Mouse (Mus musculus): ENCODE results near the gene Prkaa1. TPM values are rescaled to one million over a fixed set of nuclear protein-coding genes. Genes with fewer than 3 reads are reported as not detected.
"Not testable (repeated sequence)": the region's sequence is repeated elsewhere in the genome, so short reads cannot be mapped to it uniquely, and the experiment has no call there.

Prkaa1 gene
- polyA plus RNA-seq, 1 experiment from 2014 or later: 14.6 TPM

- H3K9ac ChIP-seq (replicated peaks): no peak overlapping the region
- 58% methylated on average over 4 of the region's 4 CpGs for WGBS
- no peaks in the 10 kb centered on the region for H3K9me3 ChIP-seq
- peaks cover 16% of the 10 kb centered on the region for H3K4me1 ChIP-seq
- peaks cover 23% of the 10 kb centered on the region for H3K36me3 ChIP-seq
- H3K27me3 ChIP-seq: no peaks in the 10 kb centered on the region
- no peak overlapping the region for H3K4me2 ChIP-seq (replicated peaks)
- ATAC-seq (ENCODE audit: low FRiP score, low read depth): no peak
- no peak overlapping the region for H3K27ac ChIP-seq (replicated peaks)
- no peak overlapping the region for H3K4me3 ChIP-seq
These were observed 43.5 kb downstream of the Prkaa1 start for GRCm38 (mm10) chr15:5187116-5187515.

DNA sequence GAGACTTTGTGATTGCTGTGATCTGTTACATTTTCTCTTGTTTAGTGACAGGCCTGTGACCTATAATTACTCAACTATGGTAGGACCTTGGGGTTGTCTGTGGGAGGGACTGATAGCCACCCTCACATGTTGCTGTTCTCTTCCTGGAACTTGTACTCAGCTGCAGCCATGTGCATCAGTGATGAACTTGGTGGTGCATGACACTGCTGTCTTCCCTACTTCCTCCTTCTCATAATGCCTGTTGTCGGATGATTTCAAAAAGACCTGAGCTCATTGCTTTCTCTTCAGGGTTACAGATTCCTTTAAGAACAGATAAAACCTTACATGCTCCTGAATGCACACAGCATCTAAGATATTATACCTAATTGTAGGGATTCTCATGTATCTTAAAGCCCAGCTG, 44.4 kb downstream of the Prkaa1 start:
- Histone ChIP-seq H3K27me3 (no peaks in the 10 kb centered on the region), H3K4me3 (no peak overlapping the region), H3K27ac (replicated peaks) (no peak overlapping the region), H3K4me2 (replicated peaks) (no peak overlapping the region), H3K9me3 (no peaks in the 10 kb centered on the region), H3K9ac (replicated peaks) (no peak overlapping the region), H3K4me1 (peaks cover 16% of the 10 kb centered on the region), H3K36me3 (peaks cover 23% of the 10 kb centered on the region)
- ATAC-seq (ENCODE audit: low FRiP score, low read depth): no peak
- WGBS: 93% methylated on average over 1 of the region's 1 CpGs

GRCm38 (mm10) chr15:5189504-5190093, 45.9 kb downstream of the Prkaa1 start:
- no peak for ATAC-seq (ENCODE audit: low FRiP score, low read depth)
- WGBS: 81% methylated on average over 10 of the region's 10 CpGs
- H3K27ac ChIP-seq (replicated peaks): no peak overlapping the region
- no peaks in the 10 kb centered on the region for H3K27me3 ChIP-seq
- H3K9ac ChIP-seq (replicated peaks): no peak overlapping the region
- H3K4me2 ChIP-seq (replicated peaks): no peak overlapping the region
- no peak overlapping the region for H3K4me3 ChIP-seq
- peaks cover 26% of the 10 kb centered on the region for H3K36me3 ChIP-seq
- no peaks in the 10 kb centered on the region for H3K9me3 ChIP-seq
- peaks cover 11% of the 10 kb centered on the region for H3K4me1 ChIP-seq

GRCm38 (mm10) chr15:5193833-5194232, 50.2 kb downstream of the Prkaa1 start:
- Histone ChIP-seq H3K36me3 (peaks cover 27% of the 10 kb centered on the region), H3K9ac (replicated peaks) (no peak overlapping the region), H3K4me2 (replicated peaks) (no peak overlapping the region), H3K4me3 (no peak overlapping the region), H3K4me1 (no peaks in the 10 kb centered on the region), H3K9me3 (no peaks in the 10 kb centered on the region), H3K27ac (replicated peaks) (no peak overlapping the region), H3K27me3 (no peaks in the 10 kb centered on the region)
- 89% methylated on average over 3 of the region's 3 CpGs for WGBS
- no peak for ATAC-seq (ENCODE audit: low FRiP score, low read depth)

GRCm38 (mm10) chr15:5194446-5194845, 50.8 kb downstream of the Prkaa1 start:
- Histone ChIP-seq H3K27me3 (no peaks in the 10 kb centered on the region), H3K27ac (replicated peaks) (no peak overlapping the region), H3K36me3 (peaks cover 27% of the 10 kb centered on the region), H3K4me1 (no peaks in the 10 kb centered on the region), H3K9me3 (no peaks in the 10 kb centered on the region), H3K4me2 (replicated peaks) (no peak overlapping the region), H3K9ac (replicated peaks) (no peak overlapping the region), H3K4me3 (no peak overlapping the region)
- ATAC-seq (ENCODE audit: low FRiP score, low read depth): no peak
- 98% methylated on average over 6 of the region's 6 CpGs for WGBS

- WGBS: 93% methylated on average over 9 of the region's 9 CpGs
- Histone ChIP-seq H3K4me2 (replicated peaks) (no peak overlapping the region), H3K4me1 (no peaks in the 10 kb centered on the region), H3K27ac (replicated peaks) (no peak overlapping the region), H3K4me3 (no peak overlapping the region), H3K36me3 (peaks cover 27% of the 10 kb centered on the region), H3K27me3 (no peaks in the 10 kb centered on the region), H3K9me3 (no peaks in the 10 kb centered on the region), H3K9ac (replicated peaks) (no peak overlapping the region)
- no peak for ATAC-seq (ENCODE audit: low FRiP score, low read depth)
These were observed 51.3 kb downstream of the Prkaa1 start for GRCm38 (mm10) chr15:5194931-5195330.

DNA sequence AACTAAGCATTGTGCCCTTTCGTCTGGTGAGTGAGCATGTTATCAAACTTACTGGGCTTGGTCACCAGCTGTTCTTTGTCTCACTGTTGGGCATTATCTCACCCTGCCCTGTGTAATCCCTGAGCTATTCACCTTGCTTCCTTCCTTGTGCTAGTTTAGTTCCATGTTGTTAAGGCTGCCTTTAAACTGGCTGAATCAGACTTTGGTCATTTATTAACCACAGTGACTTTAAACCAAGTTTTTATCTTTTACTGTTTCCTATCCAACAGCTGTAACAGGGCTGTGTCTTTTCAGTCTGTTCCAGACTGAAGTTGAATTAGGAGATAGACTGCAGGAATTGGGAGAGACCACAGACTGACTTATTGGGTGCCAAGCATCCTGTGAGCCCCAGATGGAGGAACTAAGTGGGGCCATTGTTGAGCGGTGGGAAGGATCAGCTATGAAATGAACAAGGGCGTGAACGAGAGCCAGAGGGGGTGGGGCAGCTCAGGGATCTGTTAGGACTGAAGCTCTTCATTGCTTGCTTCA, 52.4 kb downstream of the Prkaa1 start:
- Histone ChIP-seq H3K4me3 (no peak overlapping the region), H3K9ac (replicated peaks) (no peak overlapping the region), H3K27ac (replicated peaks) (no peak overlapping the region), H3K4me2 (replicated peaks) (no peak overlapping the region), H3K27me3 (no peaks in the 10 kb centered on the region), H3K9me3 (no peaks in the 10 kb centered on the region), H3K36me3 (peaks cover 20% of the 10 kb centered on the region), H3K4me1 (no peaks in the 10 kb centered on the region)
- no peak for ATAC-seq (ENCODE audit: low FRiP score, low read depth)
- WGBS: 79% methylated on average over 4 of the region's 4 CpGs

DNA sequence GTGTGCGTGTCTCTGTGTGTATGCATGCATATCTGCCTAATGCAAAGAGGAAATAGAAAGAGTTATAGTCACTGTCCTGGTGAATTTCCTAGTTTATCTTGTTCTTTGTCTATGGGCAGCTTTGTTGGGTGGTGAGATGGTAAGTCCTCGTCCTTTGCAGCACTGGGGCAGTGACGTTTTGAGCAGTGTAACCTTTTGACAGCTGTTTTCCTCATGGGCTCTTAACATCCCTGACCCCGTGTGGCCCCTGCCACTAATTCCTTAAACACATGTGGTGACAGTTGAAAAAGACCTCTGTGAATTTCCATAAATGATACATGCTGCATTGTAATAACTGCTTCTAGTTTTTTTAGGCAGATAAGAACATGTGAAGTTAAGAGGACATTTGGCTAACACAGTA, 53.0 kb downstream of the Prkaa1 start:
- no peaks in the 10 kb centered on the region for H3K9me3 ChIP-seq
- no peak overlapping the region for H3K27ac ChIP-seq (replicated peaks)
- no peaks in the 10 kb centered on the region for H3K4me1 ChIP-seq
- 64% methylated on average over 4 of the region's 4 CpGs for WGBS
- no peak overlapping the region for H3K4me2 ChIP-seq (replicated peaks)
- no peak overlapping the region for H3K4me3 ChIP-seq
- H3K36me3 ChIP-seq: peaks cover 15% of the 10 kb centered on the region
- no peaks in the 10 kb centered on the region for H3K27me3 ChIP-seq
- no peak overlapping the region for H3K9ac ChIP-seq (replicated peaks)
- ATAC-seq (ENCODE audit: low FRiP score, low read depth): no peak

DNA sequence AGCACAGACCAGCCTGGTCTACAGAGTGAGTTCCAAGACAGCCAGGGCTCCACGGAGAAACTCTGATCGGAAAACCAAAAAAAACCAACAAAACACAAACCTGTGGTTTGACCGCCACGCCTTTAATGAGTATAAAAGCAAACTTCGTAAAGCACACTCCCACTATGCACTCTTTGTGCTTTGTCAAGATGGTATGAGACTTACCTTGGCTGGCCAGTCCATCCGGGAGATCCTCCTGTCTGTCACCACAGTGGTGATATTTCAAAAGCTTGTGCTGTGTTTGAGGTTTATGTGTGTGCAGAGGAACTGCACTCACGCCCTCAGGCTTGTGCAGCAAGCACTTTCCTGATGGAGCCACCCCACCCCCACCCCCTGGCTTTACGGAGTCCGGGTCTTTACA, 61.6 kb downstream of the Prkaa1 start:
- Histone ChIP-seq H3K9ac (replicated peaks) (no peak overlapping the region), H3K27me3 (no peaks in the 10 kb centered on the region), H3K27ac (replicated peaks) (no peak overlapping the region), H3K36me3 (peaks cover 1% of the 10 kb centered on the region; the same call in 1 of the 2 replicates), H3K4me3 (no peak overlapping the region), H3K4me1 (no peaks in the 10 kb centered on the region), H3K9me3 (no peaks in the 10 kb centered on the region), H3K4me2 (replicated peaks) (no peak overlapping the region)
- WGBS: 95% methylated on average over 9 of the region's 9 CpGs
- ATAC-seq (ENCODE audit: low FRiP score, low read depth): no peak

DNA sequence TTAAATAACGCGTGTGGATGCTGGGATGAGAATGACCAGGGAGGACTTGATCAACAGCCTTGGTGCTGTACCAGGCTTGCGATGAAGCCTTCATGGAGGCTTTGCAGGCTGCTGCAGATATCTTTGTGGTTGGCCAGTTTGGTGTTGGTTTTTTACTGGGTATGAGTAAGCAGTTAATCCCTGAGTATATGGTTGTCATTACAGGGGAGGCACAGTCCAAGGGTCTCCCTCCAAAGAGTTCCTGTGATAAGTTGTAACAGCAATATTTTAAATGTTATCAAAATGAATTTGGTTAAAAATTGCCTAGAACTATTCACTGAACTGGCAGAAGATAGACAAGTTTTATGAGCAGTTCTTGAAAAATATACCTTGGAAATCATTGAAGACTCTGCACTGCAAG, 65.5 kb downstream of the Prkaa1 start:
- Histone ChIP-seq H3K27ac (replicated peaks) (no peak overlapping the region), H3K4me2 (replicated peaks) (no peak overlapping the region), H3K27me3 (no peaks in the 10 kb centered on the region), H3K4me3 (no peak overlapping the region), H3K4me1 (no peaks in the 10 kb centered on the region), H3K9me3 (no peaks in the 10 kb centered on the region), H3K36me3 (peaks cover 8% of the 10 kb centered on the region; the same call in 1 of the 2 replicates), H3K9ac (replicated peaks) (no peak overlapping the region)
- ATAC-seq (ENCODE audit: low FRiP score, low read depth): no peak
- 99% methylated on average over 3 of the region's 3 CpGs for WGBS

DNA sequence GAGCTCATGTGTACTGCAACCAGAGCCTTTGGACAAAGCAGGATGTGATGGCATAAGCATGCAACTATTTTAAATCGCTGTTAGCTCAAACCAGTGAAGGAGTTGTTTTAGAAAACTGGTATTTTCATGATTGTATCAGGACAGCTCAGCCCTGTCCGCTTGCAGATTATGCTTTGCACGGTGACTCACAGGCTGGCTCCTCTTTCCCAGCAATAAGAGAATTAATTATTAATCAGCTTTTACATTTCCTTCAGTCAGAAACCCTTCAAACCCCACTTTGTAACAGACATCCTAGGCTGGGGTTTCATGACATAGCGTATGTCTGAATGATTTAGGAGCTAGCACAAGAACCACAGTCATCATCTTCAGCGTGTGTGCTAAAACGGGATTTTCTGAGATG, 76.8 kb downstream of the Prkaa1 start:
- Histone ChIP-seq H3K9me3 (no peaks in the 10 kb centered on the region), H3K4me1 (no peaks in the 10 kb centered on the region), H3K4me3 (no peak overlapping the region), H3K4me2 (replicated peaks) (no peak overlapping the region), H3K9ac (replicated peaks) (no peak overlapping the region), H3K36me3 (no peaks in the 10 kb centered on the region), H3K27ac (replicated peaks) (no peak overlapping the region), H3K27me3 (no peaks in the 10 kb centered on the region)
- 92% methylated on average over 6 of the region's 6 CpGs for WGBS
- no peak for ATAC-seq (ENCODE audit: low FRiP score, low read depth)

DNA sequence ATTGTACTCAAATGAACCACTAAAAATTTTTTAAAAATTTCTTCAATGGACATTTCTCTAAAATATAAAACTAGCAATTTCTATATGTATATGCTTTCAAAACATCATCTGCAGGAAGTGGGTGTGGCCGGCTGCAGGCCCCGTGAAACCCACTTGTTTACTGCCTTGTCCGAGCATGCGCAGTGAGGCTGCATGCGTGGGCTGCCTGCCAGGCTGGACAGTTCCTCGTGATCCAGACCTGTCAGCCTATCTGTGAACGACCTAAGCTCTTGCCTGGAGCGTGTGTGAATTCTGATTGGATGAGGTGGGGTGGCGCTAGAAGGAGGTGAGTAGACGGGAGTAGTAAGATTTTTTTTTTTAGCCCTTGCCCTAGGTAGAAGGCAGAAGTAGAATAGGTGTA, 87.1 kb downstream of the Prkaa1 start:
- 89% methylated on average over 10 of the region's 10 CpGs for WGBS
- not testable (repeated sequence) for H3K9me3 ChIP-seq; H3K36me3 ChIP-seq; H3K27ac ChIP-seq (replicated peaks); H3K27me3 ChIP-seq; H3K4me3 ChIP-seq; H3K9ac ChIP-seq (replicated peaks); ATAC-seq (ENCODE audit: low FRiP score, low read depth); H3K4me1 ChIP-seq; H3K4me2 ChIP-seq (replicated peaks)

All from midbrain, embryonic 12.5 days (tissue).